Mouse (Mus musculus): ENCODE results near the gene Zswim1. TPM values are rescaled to one million over a fixed set of nuclear protein-coding genes. Genes with fewer than 3 reads are reported as not detected.

Zswim1 gene
- 2.1 and 3.7 TPM in 2 replicates for polyA plus RNA-seq (2011; ENCODE audit: insufficient read depth, insufficient read length, low replicate concordance, missing spikeins)

DNA sequence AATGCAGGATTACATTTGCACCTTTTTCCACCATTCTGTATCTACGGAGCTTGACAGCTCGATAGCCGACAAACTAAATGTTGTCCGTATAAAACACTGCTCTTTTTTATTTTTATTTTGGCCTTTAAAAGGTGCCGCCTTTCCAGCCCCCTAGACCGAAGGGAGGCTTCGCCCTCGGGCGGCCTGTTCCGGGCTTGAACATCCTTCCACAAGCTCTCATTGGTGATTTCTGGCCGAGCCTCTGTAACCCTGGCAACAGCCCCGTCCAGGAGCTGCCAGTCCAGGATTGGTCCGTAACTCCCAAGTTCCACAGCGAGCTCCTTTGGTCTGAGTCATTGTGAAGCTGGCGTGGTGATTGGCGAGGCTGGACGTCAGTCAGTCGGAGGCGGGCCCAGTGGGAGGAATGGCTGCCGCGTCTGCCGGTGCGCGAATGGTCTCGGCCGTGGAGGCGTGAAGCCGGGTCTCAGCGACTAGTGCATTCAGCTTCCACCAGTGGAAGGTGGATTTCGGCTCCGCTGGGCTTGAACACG, at the start of gene Zswim1:
TSS of gene Zswim1 (plus strand) at position 51 of the 530 bp plus-strand sequence.
- H3K4me3 ChIP-seq (replicated peaks; ENCODE audit: control insufficient read depth, low read depth, low read length), result peak within 1 kb of the TSS; percentile 97
- peak; percentile 78; the same call in 1 of the 2 replicates for TF ChIP-seq POLR2A (IDR thresholded peaks at IDR 0.05; ENCODE audit: borderline replicate concordance, control insufficient read depth, low read depth, low read length)
- TF ChIP-seq CTCF (IDR thresholded peaks at IDR 0.05; ENCODE audit: control insufficient read depth, insufficient read depth, low read length), result no peak
- H3K4me1 ChIP-seq (ENCODE audit: control insufficient read depth, insufficient read depth, low read length), result no peaks in the 10 kb centered on the region
- peak within 1 kb of the TSS; percentile 67 for H3K27ac ChIP-seq (ENCODE audit: control insufficient read depth, insufficient read depth, low read depth, low read length, poor library complexity)
- 1% methylated on average over 32 of the region's 32 CpGs for WGBS

DNA sequence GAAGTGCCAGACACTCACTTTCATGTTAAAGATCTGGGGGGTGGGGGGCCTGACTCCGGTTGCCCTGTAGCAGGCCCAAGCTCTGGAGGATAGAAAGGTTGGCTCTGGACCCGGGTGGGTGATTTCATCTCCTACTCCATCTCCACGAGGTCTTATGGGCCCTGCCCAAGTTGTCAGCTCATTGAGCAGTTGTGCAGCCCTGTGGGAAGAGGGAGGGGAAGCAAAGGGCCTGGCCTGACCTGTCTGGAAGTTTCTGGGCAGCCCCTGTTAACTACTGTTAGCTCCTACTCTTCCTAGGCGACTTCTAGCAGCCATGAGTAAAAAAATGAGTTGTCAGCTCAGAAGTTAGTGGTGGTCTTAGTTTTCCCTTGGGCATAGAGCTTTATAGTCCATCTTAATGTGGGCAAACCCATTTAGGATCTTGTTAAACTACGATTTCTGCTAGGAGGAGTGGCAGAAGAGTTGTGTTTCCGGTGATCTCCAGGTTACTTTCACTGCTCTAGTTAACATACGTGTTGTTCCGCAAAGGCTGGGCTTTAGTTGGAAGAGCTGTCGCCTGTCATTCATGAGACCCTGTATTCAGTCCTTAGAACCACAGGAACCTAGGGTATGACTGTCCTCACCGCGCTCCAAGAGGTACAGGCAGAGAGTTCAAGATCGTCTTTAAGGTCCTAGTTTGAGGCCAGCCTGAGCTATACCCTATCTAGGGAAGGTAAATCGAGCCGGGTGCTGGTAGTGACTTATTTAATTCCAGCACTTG, 49.1 kb upstream of the Zswim1 start:
- H3K4me1 ChIP-seq (ENCODE audit: control insufficient read depth, insufficient read depth, low read length), result no peaks in the 10 kb centered on the region
- TF ChIP-seq POLR2A (IDR thresholded peaks at IDR 0.05; ENCODE audit: borderline replicate concordance, control insufficient read depth, low read depth, low read length) (no peak), CTCF (IDR thresholded peaks at IDR 0.05; ENCODE audit: control insufficient read depth, insufficient read depth, low read length) (no peak)
- 81% methylated on average over 14 of the region's 14 CpGs for WGBS
- peak overlapping the region; percentile 58 for H3K27ac ChIP-seq (ENCODE audit: control insufficient read depth, insufficient read depth, low read depth, low read length, poor library complexity)
- no peak overlapping the region for H3K4me3 ChIP-seq (replicated peaks; ENCODE audit: control insufficient read depth, low read depth, low read length)

DNA sequence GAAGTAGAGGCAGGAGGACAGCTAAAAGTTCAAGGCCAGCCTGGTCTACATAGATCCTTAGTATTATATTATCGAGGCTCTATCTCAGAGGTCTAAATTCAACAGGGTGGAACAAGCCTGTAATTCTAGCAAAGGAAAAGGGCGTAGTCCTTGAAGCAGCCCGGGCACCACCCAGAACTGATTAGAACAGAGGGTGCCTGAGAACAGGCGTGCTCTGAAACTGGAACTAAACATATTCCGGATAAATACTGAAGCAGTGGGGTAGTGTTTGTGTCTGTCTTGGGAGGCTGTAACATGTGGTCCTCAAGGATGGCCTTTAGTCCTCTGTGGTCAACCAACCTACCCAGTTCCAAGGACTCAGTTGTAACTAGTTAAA, 48.5 kb upstream of the Zswim1 start:
- Histone ChIP-seq H3K4me3 (replicated peaks; ENCODE audit: control insufficient read depth, low read depth, low read length) (no peak overlapping the region), H3K27ac (ENCODE audit: control insufficient read depth, insufficient read depth, low read depth, low read length, poor library complexity) (peak overlapping the region; percentile 58; the same call in 1 of the 2 replicates), H3K4me1 (ENCODE audit: control insufficient read depth, insufficient read depth, low read length) (no peaks in the 10 kb centered on the region)
- WGBS, result 61% methylated on average over 5 of the region's 5 CpGs
- TF ChIP-seq CTCF (IDR thresholded peaks at IDR 0.05; ENCODE audit: control insufficient read depth, insufficient read depth, low read length) (no peak), POLR2A (IDR thresholded peaks at IDR 0.05; ENCODE audit: borderline replicate concordance, control insufficient read depth, low read depth, low read length) (no peak)

DNA sequence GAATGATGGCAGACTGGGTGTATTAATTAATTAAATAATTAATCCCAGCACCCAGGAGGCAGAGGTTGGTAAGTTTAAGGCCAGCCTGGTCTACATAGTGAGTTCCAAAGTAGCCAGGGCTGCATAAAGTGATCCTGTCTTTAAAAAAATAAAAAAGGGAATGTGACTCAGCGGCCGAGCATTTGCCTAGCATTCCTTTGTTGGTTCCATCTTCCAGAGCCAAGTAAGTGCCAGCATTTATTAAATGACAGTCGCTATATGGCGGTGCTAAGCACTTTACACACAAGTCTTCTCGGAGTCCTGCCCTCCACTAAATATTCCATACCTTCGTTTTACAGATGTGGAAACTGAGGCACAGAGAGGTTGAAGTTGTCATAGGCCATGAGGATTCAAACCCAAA, 46.4 kb upstream of the Zswim1 start:
- no peak overlapping the region for H3K4me3 ChIP-seq (replicated peaks; ENCODE audit: control insufficient read depth, low read depth, low read length)
- TF ChIP-seq POLR2A (IDR thresholded peaks at IDR 0.05; ENCODE audit: borderline replicate concordance, control insufficient read depth, low read depth, low read length) (no peak), CTCF (IDR thresholded peaks at IDR 0.05; ENCODE audit: control insufficient read depth, insufficient read depth, low read length) (no peak)
- WGBS, result 89% methylated on average over 6 of the region's 6 CpGs
- no peak overlapping the region for H3K27ac ChIP-seq (ENCODE audit: control insufficient read depth, insufficient read depth, low read depth, low read length, poor library complexity)
- H3K4me1 ChIP-seq (ENCODE audit: control insufficient read depth, insufficient read depth, low read length), result no peaks in the 10 kb centered on the region

DNA sequence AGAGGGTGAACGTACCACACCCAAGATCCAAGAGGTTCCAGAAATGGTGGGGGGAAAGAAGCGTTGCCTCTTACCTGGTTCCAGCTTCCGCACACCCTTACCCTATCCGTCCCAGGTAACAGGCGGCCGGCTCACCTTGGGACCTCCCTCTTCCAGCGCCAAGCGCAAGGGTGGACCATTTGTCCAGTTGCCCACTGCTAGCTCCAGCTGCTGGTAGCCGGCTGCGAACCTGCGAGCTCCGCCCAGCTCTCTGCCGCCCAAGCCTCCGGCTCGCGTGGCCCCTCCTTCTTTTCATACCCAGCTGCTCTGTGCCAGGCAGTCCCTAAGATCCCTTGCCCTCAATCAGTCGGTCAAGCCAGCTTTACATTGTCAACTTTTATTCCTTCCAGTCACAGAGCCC, 45.7 kb upstream of the Zswim1 start:
- Histone ChIP-seq H3K27ac (ENCODE audit: control insufficient read depth, insufficient read depth, low read depth, low read length, poor library complexity) (no peak overlapping the region), H3K4me1 (ENCODE audit: control insufficient read depth, insufficient read depth, low read length) (no peaks in the 10 kb centered on the region), H3K4me3 (replicated peaks; ENCODE audit: control insufficient read depth, low read depth, low read length) (no peak overlapping the region)
- WGBS, result 68% methylated on average over 17 of the region's 17 CpGs
- TF ChIP-seq POLR2A (IDR thresholded peaks at IDR 0.05; ENCODE audit: borderline replicate concordance, control insufficient read depth, low read depth, low read length) (no peak), CTCF (IDR thresholded peaks at IDR 0.05; ENCODE audit: control insufficient read depth, insufficient read depth, low read length) (no peak)

DNA sequence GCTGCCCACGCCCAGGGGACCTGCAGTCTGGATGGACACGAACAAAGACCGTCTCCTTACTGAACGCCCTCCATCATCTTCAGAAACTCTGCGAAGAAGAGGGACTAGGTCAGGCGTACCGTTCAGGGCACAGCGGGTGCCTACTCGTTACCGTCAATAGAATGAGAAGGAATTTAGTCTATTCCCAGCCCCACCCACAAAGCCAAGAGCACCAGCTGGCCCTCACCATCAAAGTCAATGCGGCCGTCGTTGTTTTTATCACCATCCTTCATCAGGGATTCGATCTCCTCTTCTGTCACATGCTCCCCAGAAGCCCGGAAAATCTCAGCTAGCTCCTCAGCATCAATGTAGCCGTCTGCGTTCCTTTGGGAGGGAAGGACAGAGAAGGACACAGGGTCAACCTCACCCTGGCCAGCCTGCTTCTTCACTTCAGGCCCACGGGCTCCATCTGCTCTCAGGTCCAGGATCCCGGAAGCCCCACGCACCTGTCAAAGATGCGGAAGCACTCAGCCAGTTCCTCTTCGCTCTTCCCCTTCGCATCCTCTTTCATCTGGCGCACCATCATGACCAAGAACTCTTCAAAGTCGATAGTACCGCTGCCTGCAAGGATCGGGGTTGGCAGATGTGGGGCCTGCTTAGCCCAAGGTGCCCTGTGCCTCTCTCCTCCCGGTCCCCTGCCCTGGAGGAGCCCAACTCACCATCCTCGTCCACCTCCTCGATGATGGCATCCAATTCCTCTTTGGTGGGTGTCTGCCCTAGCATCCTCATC, 45.1 kb upstream of the Zswim1 start:
- no peak overlapping the region for H3K4me3 ChIP-seq (replicated peaks; ENCODE audit: control insufficient read depth, low read depth, low read length)
- WGBS, result 77% methylated on average over 30 of the region's 30 CpGs
- H3K27ac ChIP-seq (ENCODE audit: control insufficient read depth, insufficient read depth, low read depth, low read length, poor library complexity), result no peak overlapping the region
- TF ChIP-seq CTCF (IDR thresholded peaks at IDR 0.05; ENCODE audit: control insufficient read depth, insufficient read depth, low read length), result no peak
- TF ChIP-seq POLR2A (IDR thresholded peaks at IDR 0.05; ENCODE audit: borderline replicate concordance, control insufficient read depth, low read depth, low read length), result no peak
- no peaks in the 10 kb centered on the region for H3K4me1 ChIP-seq (ENCODE audit: control insufficient read depth, insufficient read depth, low read length)

DNA sequence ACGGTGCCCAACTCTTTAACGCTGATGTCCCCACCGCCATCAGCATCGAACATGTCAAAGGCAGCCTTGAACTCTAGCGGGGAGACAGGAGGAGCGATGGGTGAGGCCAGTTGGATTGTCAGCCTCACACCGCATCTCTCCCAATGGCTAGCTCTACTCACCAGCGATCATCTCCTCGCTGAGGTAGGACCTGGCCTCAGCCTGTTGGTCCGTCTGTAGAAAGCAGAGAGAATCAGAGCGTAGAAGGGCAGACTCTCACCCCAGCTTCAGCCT, 44.5 kb upstream of the Zswim1 start:
- Histone ChIP-seq H3K27ac (ENCODE audit: control insufficient read depth, insufficient read depth, low read depth, low read length, poor library complexity) (no peak overlapping the region), H3K4me1 (ENCODE audit: control insufficient read depth, insufficient read depth, low read length) (no peaks in the 10 kb centered on the region), H3K4me3 (replicated peaks; ENCODE audit: control insufficient read depth, low read depth, low read length) (no peak overlapping the region)
- 83% methylated on average over 11 of the region's 11 CpGs for WGBS
- no peak for TF ChIP-seq CTCF (IDR thresholded peaks at IDR 0.05; ENCODE audit: control insufficient read depth, insufficient read depth, low read length)
- TF ChIP-seq POLR2A (IDR thresholded peaks at IDR 0.05; ENCODE audit: borderline replicate concordance, control insufficient read depth, low read depth, low read length), result no peak

DNA sequence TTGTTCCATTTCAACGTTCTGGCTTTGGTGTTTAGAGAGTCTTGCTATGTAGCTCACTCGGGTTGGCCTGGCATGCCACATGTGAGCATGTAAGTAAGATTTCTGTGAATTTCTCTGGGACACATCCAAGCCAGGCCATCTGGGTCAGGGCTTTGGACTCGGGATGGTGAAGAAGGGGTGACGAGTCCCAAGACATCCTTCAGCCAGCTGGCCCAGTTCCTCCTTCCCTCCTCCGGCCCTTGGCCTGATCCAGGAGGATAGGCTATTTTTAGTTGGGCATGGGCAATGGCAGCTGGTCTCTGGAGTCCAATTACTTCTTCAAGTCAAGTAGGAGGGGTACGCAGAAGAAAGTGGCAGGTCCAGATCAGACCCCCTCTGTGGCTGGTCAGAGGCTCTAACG, 43.7 kb upstream of the Zswim1 start:
- no peaks in the 10 kb centered on the region for H3K4me1 ChIP-seq (ENCODE audit: control insufficient read depth, insufficient read depth, low read length)
- no peak overlapping the region for H3K27ac ChIP-seq (ENCODE audit: control insufficient read depth, insufficient read depth, low read depth, low read length, poor library complexity)
- WGBS, result 77% methylated on average over 7 of the region's 7 CpGs
- TF ChIP-seq POLR2A (IDR thresholded peaks at IDR 0.05; ENCODE audit: borderline replicate concordance, control insufficient read depth, low read depth, low read length), result no peak
- no peak for TF ChIP-seq CTCF (IDR thresholded peaks at IDR 0.05; ENCODE audit: control insufficient read depth, insufficient read depth, low read length)
- H3K4me3 ChIP-seq (replicated peaks; ENCODE audit: control insufficient read depth, low read depth, low read length), result no peak overlapping the region

All from bone marrow, adult 2 months (tissue).